Mouse (Mus musculus) testis, adult 10 weeks (tissue): ENCODE data around the gene Rela. TPM values are rescaled to one million over a fixed set of nuclear protein-coding genes. Genes with fewer than 3 reads are reported as not detected.

Experiments used
- polyA plus RNA-seq: library from polyadenylated mRNA; stranded (reverse); fragments of 350-450 nt; fragmentation: Illumina TruSeq; extraction: RNeasy Lipid Tissue Mini Kit (QIAGEN cat#74804); gene quantifications from one replicate; pipeline ENCODE4 v1.2.3, GENCODE M21; 2014; ENCODE audit warnings: low read depth, low replicate concordance

The Rela gene
- 1.1 TPM for polyA plus RNA-seq

DNA sequence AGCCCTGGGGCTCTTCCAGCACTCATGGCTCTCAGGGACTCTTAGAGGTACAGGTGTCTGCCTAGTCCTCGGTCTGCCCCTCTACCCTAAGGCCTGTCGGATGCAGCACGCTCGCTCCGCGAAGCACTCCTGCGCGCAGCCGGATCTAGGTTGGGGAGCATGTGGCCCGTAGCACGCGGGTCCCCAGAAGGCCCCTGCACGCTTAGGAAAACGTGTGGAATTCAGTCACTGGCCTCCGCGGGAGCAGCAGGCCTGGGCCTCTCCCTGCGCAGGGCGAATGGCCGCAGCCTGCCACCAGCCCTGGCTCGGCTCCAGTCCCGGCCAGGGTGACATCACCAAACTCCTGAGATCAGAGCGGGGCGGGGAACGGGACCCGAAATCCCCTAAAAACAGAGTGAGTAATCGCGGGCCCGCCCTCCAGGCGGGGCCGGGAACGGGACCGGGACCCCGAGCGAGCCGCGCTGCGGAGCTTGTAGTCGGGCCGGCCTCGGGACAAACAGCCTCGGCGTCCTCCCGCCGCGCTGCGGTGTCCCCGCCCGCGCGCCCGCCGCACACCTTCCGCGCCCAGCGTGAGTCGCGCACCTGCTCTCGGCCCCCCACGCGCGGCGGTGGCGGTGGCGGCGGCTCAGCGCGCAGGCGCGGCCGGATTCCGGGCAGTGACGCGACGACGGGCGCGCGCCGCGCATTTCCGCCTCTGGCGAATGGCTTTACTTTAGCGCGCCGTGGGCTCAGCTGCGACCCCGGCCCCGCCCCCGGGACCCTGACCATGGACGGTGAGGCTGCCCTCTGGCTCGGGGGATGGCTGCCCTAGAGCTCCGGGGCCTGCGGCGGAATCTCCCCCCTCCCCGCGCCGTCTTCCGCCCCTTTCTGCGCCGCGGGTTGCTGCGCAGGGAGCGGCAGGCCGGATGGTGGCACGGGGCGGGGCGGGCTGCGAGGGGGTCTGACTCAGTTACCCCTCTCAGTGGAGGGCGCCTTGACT lies at the start of gene Rela:
Rela (plus strand) TSS at position 415 of the 979 bp plus-strand sequence.

GRCm38 (mm10) chr19:5601752-5602541 lies 35.3 kb upstream of the Rela start, which contains the start of gene Rnaseh2c:
Rnaseh2c (plus strand) TSS chr19:5601873.

GRCm38 (mm10) chr19:5609547-5610404 lies 27.5 kb upstream of the Rela start, which contains the start of gene Kat5:
Kat5 (minus strand) TSS chr19:5610237.

GRCm38 (mm10) chr19:5662981-5663913 lies 26.0 kb downstream of the Rela start, which contains the start of gene Sipa1:
Sipa1 (minus strand) TSS chr19:5663707.

DNA sequence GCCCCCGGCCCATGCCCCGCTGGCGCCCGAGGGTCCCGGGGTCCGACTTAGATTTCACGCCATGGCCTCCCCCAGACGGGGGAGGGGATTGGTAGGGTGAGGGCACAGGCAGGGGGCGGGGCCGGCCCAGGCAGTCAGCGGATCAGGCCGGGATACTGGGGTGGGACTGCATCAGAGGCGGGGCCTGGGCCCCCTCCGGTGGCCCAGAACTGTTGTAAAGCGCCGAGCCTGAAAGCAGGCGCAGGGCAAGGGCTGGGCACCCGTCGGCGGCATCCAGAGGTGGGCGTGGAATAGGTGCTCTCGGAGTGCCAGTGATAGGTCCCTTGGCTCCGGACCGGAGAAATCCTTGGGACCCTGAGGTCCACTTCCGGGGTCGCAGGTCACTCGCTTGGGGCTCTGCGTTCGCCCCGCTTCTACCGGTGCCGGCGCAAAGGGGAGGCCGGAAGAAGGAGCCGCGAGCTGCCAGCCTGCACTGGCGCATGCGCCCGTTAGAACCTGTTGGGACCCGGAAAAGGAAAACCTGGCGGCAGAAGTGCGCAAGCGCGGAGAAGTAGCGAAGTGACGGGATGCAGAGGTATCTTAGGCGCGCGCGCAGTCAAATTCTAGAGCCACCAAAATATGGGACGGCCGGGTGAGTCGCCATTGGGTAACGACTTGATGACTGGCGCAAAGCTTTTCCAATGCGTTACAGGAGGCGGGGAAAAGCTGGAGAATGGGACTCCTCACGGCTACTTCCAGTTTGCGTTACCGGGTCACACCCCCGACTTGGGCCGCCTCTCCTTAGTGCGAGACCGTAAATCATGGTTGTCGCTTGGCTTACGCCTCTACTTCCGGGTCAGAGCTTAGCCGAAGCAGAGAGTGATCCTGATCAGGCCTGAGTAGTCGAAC lies 51.2 kb downstream of the Rela start, which contains the start of the genes Map3k11 and Pcnx3:
Map3k11 (plus strand) TSS at position 543 of the 888 bp plus-strand sequence.
Pcnx3 (minus strand) TSS at position 709 of the 888 bp plus-strand sequence.

Other genes with a start within 250 kb of the Rela start
- 2.7 TPM for gene Sart1, start 248.8 kb upstream of the Rela start, polyA plus RNA-seq
- 27.1 TPM for gene Tsga10ip, start 235.0 kb upstream of the Rela start, polyA plus RNA-seq
- gene Drap1, start 212.5 kb upstream of the Rela start, polyA plus RNA-seq, result 20.5 TPM
- 0.76 TPM for gene AI837181, start 212.3 kb upstream of the Rela start, polyA plus RNA-seq
- gene Fosl1, start 189.9 kb upstream of the Rela start, polyA plus RNA-seq, result 0.57 TPM
- gene Ccdc85b, start 179.6 kb upstream of the Rela start, polyA plus RNA-seq, result 0.14 TPM
- gene Fibp, start 176.9 kb upstream of the Rela start, polyA plus RNA-seq, result 5.3 TPM
- gene Ctsw, start 169.0 kb upstream of the Rela start, polyA plus RNA-seq, result not detected
- gene Efemp2, start 163.5 kb upstream of the Rela start, polyA plus RNA-seq, result 0.52 TPM
- gene Mus81, start 149.1 kb upstream of the Rela start, polyA plus RNA-seq, result 1.2 TPM
- 118 TPM for gene Cfl1, start 147.0 kb upstream of the Rela start, polyA plus RNA-seq
- 127 TPM for gene 1700020D05Rik, start 133.7 kb upstream of the Rela start, polyA plus RNA-seq
- gene Snx32, start 126.9 kb upstream of the Rela start, polyA plus RNA-seq, result 0.91 TPM
- gene Ovol1, start 76.8 kb upstream of the Rela start, polyA plus RNA-seq, result 1.9 TPM
- gene Ap5b1, start 69.5 kb upstream of the Rela start, polyA plus RNA-seq, result not detected
- gene Rnaseh2c, start 35.6 kb upstream of the Rela start, polyA plus RNA-seq, result 0.25 TPM
- gene Kat5, start 27.2 kb upstream of the Rela start, polyA plus RNA-seq, result 52.9 TPM
- 0.07 TPM for gene Sipa1, start 26.2 kb downstream of the Rela start, polyA plus RNA-seq
- 2.6 TPM for gene Map3k11, start 51.3 kb downstream of the Rela start, polyA plus RNA-seq
- gene Pcnx3, start 51.4 kb downstream of the Rela start, polyA plus RNA-seq, result 0.55 TPM
- gene Kcnk7, start 66.9 kb downstream of the Rela start, polyA plus RNA-seq, result not detected
- gene Ehbp1l1, start 88.8 kb downstream of the Rela start, polyA plus RNA-seq, result 3.6 TPM
- 4.0 TPM for gene Fam89b, start 92.2 kb downstream of the Rela start, polyA plus RNA-seq
- gene Ltbp3, start 103.4 kb downstream of the Rela start, polyA plus RNA-seq, result 0.53 TPM
- gene Scyl1, start 133.9 kb downstream of the Rela start, polyA plus RNA-seq, result 0.52 TPM
- gene Frmd8, start 237.8 kb downstream of the Rela start, polyA plus RNA-seq, result 3.8 TPM
- gene Slc25a45, start 240.3 kb downstream of the Rela start, polyA plus RNA-seq, result 2.8 TPM